Mouse (Mus musculus) lung, adult 2 months (tissue): Measurements from ENCODE around the gene Pak1. TPM values are rescaled to one million over a fixed set of nuclear protein-coding genes. Genes with fewer than 3 reads are reported as not detected.
"Not testable (repeated sequence)": the region's sequence is repeated elsewhere in the genome, so short reads cannot be mapped to it uniquely, and the experiment has no call there.

Experiments used
- DNase-seq: peaks from one replicate; pipeline ENCODE4 v3.0.0; 2022
- H3K4me1 ChIP-seq: fragments of 200-500 bp; 2 replicates; pipeline ENCODE4 v1.6.1; 2011; ENCODE audit warnings: low read length; ENCODE audit not compliant: control insufficient read depth, insufficient read depth
- H3K4me3 ChIP-seq: fragments of 200-500 bp; replicated peaks from 2 replicates; pipeline ENCODE3; 2011; ENCODE audit warnings: low read depth, mild to moderate bottlenecking, control low read depth, low read length; ENCODE audit errors: extremely low read depth
- CTCF ChIP-seq: fragments of 200-500 bp; IDR thresholded peaks from 2 replicates; pipeline ENCODE4 v1.5.1; 2011; ENCODE audit warnings: mild to moderate bottlenecking, low read length, control low read depth; ENCODE audit not compliant: insufficient read depth
- POLR2A ChIP-seq: fragments of 200-500 bp; IDR thresholded peaks from 2 replicates; pipeline ENCODE4 v1.6.1; 2011; ENCODE audit warnings: low read depth, mild to moderate bottlenecking, control low read depth, low read length, borderline replicate concordance; ENCODE audit errors: extremely low read depth
- WGBS: fragments of 180-500 bp; shearing (Covaris S2); methylation state at CpG from one replicate; pipeline ENCODE4 v1.1.7; 2018; 5-methylcytosine and 5-hydroxymethylcytosine counted together
- polyA plus RNA-seq: library from polyadenylated mRNA; depleted of rRNA; stranded (reverse); fragments of >200 nt; gene quantifications from 2 replicates; pipeline ENCODE4 v1.2.3, GENCODE M21; 2012

The Pak1 gene
- polyA plus RNA-seq, 1 experiment = 7.5 TPM

GRCm38 (mm10) chr7:97842332-97842731 is 54.0 kb downstream of the Pak1 start:
- Histone ChIP-seq H3K4me3 (no peak overlapping the region), H3K4me1 (no peaks in the 10 kb centered on the region; the same call in 1 of the 2 replicates)
- no peak for DNase-seq
- no peak for TF ChIP-seq POLR2A
- no peak for TF ChIP-seq CTCF
- 65% methylated on average over 2 of the region's 2 CpGs for WGBS

DNA sequence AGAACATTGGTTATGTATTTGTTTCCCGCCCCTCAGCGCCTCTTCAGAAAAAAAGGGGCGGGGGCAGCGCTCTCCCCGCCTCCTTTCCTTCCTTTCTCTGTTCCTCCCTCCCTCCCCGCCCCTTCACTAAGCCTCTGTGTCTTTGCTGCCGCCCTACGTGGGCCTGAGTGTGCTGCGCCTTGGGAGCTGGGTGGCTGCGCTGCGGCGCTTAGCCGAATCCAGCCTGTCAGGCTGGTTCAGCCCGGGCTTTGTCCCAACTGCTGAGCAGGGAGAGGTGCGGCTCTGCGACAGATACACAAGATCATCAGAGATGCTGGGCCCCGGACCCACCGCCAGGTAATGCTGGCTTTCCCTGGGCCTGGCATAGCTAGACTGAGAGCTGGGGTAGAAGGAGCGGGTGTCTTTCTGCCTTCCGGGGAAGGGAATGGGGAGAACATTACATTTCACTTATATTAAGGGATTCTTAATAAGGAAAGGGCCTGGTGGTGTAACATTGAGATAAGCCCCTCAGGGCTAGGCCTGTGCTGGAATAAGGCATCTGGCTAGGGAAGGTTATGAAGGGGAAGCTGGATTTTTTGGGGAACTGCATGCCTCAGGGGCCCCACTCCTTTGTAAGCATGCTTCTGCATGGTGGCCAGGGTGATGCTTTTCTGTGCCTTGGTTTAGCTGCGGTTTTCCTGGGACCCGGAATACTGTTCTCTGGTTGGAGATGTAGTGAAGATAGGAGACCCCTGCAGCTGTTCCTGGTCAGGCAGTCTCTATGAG is 54.6 kb downstream of the Pak1 start:
- Histone ChIP-seq H3K4me3 (peak overlapping the region; percentile 62), H3K4me1 (no peaks in the 10 kb centered on the region; the same call in 1 of the 2 replicates)
- peak; percentile 56 for DNase-seq
- TF ChIP-seq CTCF (no peak), POLR2A (peak; percentile 61; the same call in 1 of the 2 replicates)
- whole genome bisulfite sequencing = 7% methylated on average over 22 of the region's 22 CpGs

- 72% methylated on average over 3 of the region's 3 CpGs for WGBS
- Histone ChIP-seq H3K4me1 (peaks cover 2% of the 10 kb centered on the region; the same call in 1 of the 2 replicates), H3K4me3 (no peak overlapping the region)
- DNase-seq = no peak
- TF ChIP-seq POLR2A = no peak
- no peak for TF ChIP-seq CTCF
These were observed 56.1 kb downstream of the Pak1 start for GRCm38 (mm10) chr7:97844419-97844818.

DNA sequence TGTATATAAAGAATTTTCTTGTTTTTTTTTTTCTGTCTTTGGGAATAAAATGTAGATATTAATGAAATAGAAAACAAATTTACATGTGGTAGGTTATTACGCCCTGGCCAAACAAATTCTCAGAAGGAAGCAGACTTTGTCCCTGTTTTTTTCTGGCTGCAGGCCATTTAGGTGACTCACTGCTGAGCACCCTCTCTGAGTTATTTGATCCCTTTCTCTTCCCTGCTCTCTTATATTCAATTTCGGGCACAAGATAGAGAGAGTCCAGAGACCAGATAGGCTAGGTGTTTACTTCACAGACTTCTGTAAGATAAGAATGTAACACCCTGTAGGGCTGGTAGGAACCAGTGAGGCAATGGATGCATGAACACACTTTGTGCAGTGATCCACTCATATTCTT is 57.2 kb downstream of the Pak1 start:
- H3K4me3 ChIP-seq = no peak overlapping the region
- WGBS = 40% methylated on average over 2 of the region's 2 CpGs
- TF ChIP-seq POLR2A (no peak), CTCF (no peak)
- H3K4me1 ChIP-seq = peaks cover 2% of the 10 kb centered on the region; the same call in 1 of the 2 replicates
- DNase-seq = no peak

GRCm38 (mm10) chr7:97846539-97846938 is 58.2 kb downstream of the Pak1 start:
- Histone ChIP-seq H3K4me3 (no peak overlapping the region), H3K4me1 (peaks cover 2% of the 10 kb centered on the region; the same call in 1 of the 2 replicates)
- TF ChIP-seq CTCF = no peak
- DNase-seq = no peak

DNA sequence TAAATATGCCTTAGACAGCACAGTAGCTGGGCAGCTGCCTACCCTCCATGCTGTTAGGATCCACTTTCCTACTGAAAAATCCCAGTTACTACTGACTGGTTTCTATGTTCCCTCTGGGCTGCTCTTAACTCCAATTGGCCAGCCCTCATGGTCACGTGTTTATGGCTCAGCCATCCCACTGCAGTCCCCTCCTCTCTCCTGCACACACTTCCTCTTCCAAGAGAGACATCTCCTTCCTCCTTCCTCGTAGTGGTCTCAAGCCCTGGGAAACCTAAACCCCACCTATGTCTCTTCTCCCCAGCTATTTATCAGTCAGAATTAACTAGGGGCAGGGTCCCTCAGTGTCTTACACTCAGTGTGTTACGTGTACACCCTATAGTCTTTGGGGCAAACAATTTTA is 61.2 kb downstream of the Pak1 start:
- DNase-seq, H3K4me1 ChIP-seq, H3K4me3 ChIP-seq: not testable (repeated sequence)
- WGBS = 60% methylated on average over 3 of the region's 3 CpGs

- peak; percentile 10 for DNase-seq
- TF ChIP-seq CTCF (no peak), POLR2A (no peak)
- Histone ChIP-seq H3K4me3 (no peak overlapping the region), H3K4me1 (0 out of 2 replicates have a peak, but pooled peaks cover 2% of the 10 kb centered on the region)
- 68% methylated on average over 3 of the region's 3 CpGs for whole genome bisulfite sequencing
These were observed 62.0 kb downstream of the Pak1 start for GRCm38 (mm10) chr7:97850331-97850730.

DNA sequence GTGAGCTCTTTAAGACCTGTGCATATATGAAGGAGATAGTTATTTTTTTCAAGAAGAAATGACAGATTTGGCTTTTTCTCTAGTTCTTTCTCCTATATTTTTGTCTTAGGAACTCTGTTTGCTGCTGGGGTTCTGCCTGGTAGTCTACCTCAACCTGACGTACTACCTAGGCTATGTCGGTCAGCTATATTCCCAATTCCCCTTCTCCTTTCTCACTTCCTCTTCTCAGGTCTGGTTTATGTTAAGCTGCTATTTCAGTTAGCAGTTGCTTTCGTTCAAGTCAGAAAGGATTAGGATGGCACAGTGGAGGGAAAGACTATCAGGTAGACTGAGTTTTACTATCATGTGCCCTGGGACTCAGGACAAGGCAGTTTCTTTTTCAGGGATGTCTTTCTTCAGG is 75.2 kb downstream of the Pak1 start:
- H3K4me1 ChIP-seq = no peaks in the 10 kb centered on the region
- H3K4me3 ChIP-seq = no peak overlapping the region
- DNase-seq = no peak
- WGBS = 76% methylated on average over 3 of the region's 3 CpGs
- no peak for TF ChIP-seq CTCF
- TF ChIP-seq POLR2A = no peak

- 55% methylated on average over 1 of the region's 1 CpGs for WGBS
- no peaks in the 10 kb centered on the region for H3K4me1 ChIP-seq
- no peak for TF ChIP-seq POLR2A
- TF ChIP-seq CTCF = no peak
- DNase-seq = no peak
- no peak overlapping the region for H3K4me3 ChIP-seq
These were observed 76.2 kb downstream of the Pak1 start for GRCm38 (mm10) chr7:97864531-97864930.

GRCm38 (mm10) chr7:97867866-97868265 is 79.5 kb downstream of the Pak1 start:
- 80% methylated on average over 5 of the region's 5 CpGs for WGBS

More at GRCm38 (mm10) chr7:97867866-97868265, 79.5 kb downstream of the Pak1 start:
- TF ChIP-seq POLR2A = no peak
- TF ChIP-seq CTCF = no peak
- Histone ChIP-seq H3K4me3 (no peak overlapping the region), H3K4me1 (no peaks in the 10 kb centered on the region)
- DNase-seq = no peak
